Mouse (Mus musculus): ENCODE results near the gene Hoxa5.

Hoxa5 gene

GRCm38 (mm10) chr6:52204050-52204752 lies at the start of gene Hoxa5:
TSS of gene Hoxa5 (minus strand) at chr6:52204587.
- DNase-seq, result no peak

GRCm38 (mm10) chr6:52253511-52254500 lies 49.4 kb upstream of the Hoxa5 start:
- no peak for DNase-seq

GRCm38 (mm10) chr6:52252775-52253376 lies 48.5 kb upstream of the Hoxa5 start:
- DNase-seq, result no peak

- no peak for DNase-seq
These were observed 47.8 kb upstream of the Hoxa5 start for GRCm38 (mm10) chr6:52252016-52252774.

GRCm38 (mm10) chr6:52251177-52251879 lies 46.9 kb upstream of the Hoxa5 start:
- no peak for DNase-seq

- DNase-seq, result no peak
These were observed 45.4 kb upstream of the Hoxa5 start for GRCm38 (mm10) chr6:52249826-52250225.

- no peak for DNase-seq
These were observed 45.0 kb upstream of the Hoxa5 start for GRCm38 (mm10) chr6:52249415-52249738.

GRCm38 (mm10) chr6:52248638-52249414 lies 44.4 kb upstream of the Hoxa5 start:
- DNase-seq, result no peak

GRCm38 (mm10) chr6:52247766-52248637 lies 43.6 kb upstream of the Hoxa5 start:
- no peak for DNase-seq

GRCm38 (mm10) chr6:52246916-52247315 lies 42.5 kb upstream of the Hoxa5 start:
- no peak for DNase-seq

GRCm38 (mm10) chr6:52246403-52246803 lies 42.0 kb upstream of the Hoxa5 start:
- no peak for DNase-seq

- DNase-seq, result no peak
These were observed 41.4 kb upstream of the Hoxa5 start, which contains the start of gene Hoxa11 for GRCm38 (mm10) chr6:52245757-52246142. TSS of gene Hoxa11 (minus strand) at chr6:52245810.

GRCm38 (mm10) chr6:52245040-52245756 lies 40.8 kb upstream of the Hoxa5 start:
- no peak for DNase-seq

- no peak for DNase-seq
These were observed 40.2 kb upstream of the Hoxa5 start for GRCm38 (mm10) chr6:52244471-52245039.

GRCm38 (mm10) chr6:52243681-52244121 lies 39.3 kb upstream of the Hoxa5 start:
- no peak for DNase-seq

- DNase-seq, result no peak
These were observed 38.5 kb upstream of the Hoxa5 start for GRCm38 (mm10) chr6:52242801-52243332.

GRCm38 (mm10) chr6:52241001-52241621 lies 36.7 kb upstream of the Hoxa5 start:
- no peak for DNase-seq

- no peak for DNase-seq
These were observed 36.1 kb upstream of the Hoxa5 start, which contains the start of gene Hoxa10 for GRCm38 (mm10) chr6:52240389-52241000. TSS of gene Hoxa10 (minus strand) at chr6:52240854.
